Mouse (Mus musculus) T-helper 17 cell (primary cell): Measurements from ENCODE around the gene Fam117a.

Source experiments
- in situ Hi-C, 2 experiments: fragments of 300-600 bp; cut with MboI, MseI; formaldehyde crosslinking; loops; 1 replicate in 1 of 2; 2 replicates in 1 of 2; pipeline ENCODE4 v1.15.1; 2025; ENCODE audit warnings: high pct_unique_total_duplicates in 2 of 2

Gene Fam117a

DNA sequence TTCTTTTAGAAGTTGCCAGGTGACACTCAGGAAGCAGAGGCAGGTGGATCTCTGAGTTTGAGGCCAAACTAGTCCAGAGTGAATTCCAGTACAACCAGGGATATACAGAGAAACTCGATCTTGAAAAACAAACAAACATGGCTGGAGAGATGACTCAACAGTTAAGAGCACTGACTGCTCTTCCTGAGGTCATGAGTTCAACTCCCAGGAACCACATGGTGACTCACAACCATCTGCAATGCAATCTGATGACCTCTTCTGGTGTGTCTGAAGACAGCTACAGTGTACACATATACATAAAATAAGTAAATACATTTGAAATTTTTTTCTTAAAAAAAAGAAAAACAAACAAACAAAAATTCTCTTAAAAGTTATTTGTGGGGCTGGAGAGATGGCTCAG lies 6.2 kb upstream of the Fam117a start:
- in situ Hi-C loops: no loop called here

DNA sequence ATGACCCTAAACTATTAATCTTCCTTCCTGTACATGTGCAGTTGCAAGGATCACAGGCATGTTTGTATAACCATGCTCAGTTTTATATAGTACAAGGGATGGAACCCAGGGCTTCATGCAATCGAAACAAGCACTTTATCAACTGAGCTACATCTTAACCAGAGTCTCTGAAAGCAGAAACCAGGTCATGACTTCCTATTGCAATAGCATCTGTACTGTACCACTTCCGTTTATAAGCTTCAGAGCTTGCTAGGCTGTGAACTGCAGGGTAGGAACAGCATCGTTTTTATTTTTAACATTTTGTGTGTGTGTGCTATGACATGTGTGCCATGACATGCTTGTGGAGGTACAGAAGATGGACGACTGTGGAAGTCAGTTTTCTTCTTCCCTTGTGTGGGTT lies 3.6 kb upstream of the Fam117a start:
- in situ Hi-C loops: no loop called here

DNA sequence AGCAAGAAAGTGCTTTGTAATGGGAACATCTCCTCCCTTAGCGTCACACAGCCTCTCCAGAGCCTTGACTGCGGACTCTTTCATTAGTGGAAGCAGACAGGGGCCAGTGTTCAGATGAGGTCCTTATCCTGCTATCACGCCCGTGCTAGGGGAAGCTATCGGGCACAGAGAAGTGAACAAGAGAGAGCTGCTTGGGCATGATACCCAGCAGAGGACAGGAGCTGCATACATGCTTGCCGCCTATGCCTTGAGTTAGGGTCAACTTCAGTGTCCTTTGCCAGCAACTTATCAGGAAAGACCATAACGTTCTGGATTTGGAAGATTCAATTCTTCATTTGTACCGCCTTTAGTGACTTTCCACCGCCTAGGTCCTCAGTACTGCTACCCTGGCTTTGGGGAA lies 3.0 kb upstream of the Fam117a start:
- in situ Hi-C loops: no loop called here

DNA sequence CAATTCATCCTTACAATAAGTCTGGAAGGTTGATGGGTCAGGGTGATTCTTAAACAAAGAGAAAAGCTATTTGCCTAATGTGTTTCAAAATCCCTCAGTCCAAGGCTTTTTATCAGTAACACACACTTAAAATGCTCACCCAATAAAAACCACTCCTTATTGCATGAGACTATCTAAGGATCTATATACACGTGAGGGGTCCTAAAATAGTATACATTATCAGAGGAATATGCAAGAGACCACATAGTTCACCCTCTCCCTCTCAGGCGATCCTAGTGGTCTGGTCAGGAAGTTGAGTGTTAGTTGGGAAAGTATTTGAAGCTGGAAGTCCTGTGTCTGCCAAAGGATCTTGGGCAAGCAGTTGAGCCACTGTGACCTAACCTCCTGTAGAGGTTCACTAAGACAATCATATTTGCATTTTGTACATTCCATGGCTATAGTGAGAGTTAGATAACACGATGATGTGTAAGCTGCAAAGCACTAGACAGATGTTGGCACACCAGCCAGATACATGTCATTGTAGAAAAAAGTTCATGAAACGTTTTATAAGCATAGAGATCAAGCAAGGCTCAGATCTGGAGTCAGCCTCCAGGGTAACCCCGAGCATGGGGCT lies 2.3 kb upstream of the Fam117a start:
- in situ Hi-C loops: no loop called here

DNA sequence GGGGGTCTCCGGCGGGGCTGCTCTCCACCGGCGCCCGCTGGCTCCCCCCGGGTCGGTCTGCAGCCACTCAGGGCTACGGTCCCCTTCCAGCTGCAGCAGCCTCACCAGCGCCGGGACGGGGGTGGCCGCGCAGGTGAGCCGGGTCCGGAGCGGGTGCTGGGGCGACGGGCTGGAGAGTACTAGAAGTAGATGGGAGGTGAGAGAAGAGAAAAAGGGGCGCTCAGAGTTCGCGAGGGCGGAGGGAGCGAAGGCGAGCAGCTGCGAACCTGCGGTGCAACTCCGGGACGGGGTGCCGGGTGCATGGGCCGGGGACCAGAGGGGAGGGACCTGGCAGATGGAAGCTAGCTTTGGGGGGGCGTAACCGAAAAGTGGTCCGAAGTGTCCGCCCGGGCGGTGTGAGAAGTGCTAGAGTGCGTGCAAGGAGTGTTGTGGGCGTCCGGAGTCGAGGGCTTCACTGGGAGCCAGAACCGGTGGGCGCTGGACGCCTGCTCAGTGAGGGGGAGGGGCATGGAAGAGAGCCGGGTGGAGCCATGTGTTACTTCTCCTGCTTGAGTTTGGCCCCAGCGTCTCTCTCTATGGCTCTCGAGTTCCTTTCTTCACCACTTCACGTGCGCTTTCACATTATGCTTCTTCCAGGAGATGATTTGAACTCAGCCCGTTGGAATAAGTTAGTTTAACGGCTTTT lies 453 bp downstream of the Fam117a start:
- in situ Hi-C loops: no loop called here

DNA sequence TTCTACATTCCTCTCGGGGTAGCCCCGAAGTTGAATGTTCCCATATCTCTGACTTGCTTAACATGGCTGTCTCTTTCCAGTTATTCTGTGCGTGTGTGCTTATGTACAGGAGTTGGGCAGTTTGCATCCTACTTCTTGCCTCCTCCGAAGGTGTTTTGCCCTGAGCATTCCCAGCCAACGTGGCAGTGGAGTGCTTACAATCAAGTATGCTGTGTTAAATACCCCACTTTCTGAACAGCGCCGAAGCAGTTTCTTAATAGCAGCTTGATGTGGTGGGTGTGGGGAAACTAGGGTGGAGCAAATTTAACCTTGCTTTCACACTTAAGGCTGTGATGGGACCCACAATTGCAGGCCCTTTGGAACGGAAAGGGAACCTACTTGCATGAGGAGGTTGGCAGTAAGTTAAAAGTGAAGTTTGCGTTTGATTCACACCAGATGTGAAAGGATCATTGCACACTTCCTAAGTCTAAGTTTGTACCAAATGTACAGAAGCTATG lies 1.1 kb downstream of the Fam117a start:
- in situ Hi-C loops: no loop called here

DNA sequence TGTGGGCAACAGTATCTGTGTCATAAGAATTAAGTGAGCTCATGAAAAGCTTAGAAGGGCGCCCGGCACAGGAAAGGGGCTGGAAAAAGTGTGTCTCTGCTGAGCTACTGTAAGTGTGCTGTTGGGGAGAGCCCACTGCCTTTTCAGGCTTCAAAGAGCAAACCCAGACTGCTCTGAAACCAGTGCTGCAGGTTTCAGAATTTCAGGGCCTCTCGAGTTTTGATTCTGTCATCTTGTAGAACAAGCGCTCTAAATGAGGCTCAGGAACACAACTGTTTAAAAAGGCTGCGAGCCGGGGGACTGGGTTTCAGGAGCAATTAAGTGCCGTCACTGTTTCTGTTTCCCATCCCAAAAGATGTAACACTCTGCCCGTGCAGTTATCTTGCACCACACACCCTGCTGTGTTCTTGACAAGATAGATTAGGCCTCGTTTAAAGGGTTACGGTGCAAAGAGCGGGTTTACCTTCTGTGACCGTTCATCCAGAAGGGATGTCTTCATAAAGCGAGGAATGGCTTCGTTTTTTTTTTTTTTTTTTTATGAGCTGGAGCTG lies 2.7 kb downstream of the Fam117a start:
- in situ Hi-C loops: no loop called here

DNA sequence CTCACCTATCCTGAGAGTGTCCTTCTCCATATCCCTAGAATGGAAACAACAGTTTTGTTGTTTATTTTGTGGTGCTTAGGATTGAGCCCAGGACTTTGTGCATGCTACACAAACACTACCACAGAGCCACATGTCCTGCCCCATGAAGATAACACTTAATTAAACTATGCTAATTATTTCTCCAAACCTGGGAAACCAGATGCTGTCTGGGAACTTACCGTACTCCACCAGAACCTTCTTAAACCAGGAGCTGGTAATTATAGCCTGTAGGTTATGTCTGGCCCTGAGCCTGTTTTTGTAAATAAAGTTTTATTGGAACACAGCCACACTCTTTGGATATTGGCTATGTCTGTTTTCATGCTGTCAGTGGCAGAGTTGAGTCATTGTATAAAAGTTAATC lies 3.4 kb downstream of the Fam117a start:
- in situ Hi-C loops: no loop called here

DNA sequence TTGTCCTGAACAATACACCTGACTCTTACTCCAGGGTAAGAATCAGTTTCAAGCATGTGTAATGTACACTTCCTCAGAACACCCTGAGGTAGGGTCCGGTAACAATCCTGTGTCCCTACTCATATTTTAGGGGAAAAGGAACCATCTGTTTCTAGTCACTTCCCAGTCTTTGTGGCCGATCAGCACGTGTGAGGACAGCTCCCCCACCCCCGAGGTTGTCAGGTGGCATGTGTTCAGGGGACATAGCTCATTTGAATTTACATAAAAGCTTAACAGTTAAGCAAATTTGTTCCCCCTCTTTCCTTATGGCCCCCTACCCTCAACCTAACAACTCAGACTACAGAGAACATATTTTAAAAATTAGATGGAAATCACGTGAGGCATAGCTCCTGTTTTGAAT lies 3.8 kb downstream of the Fam117a start:
- in situ Hi-C loops: no loop called here

DNA sequence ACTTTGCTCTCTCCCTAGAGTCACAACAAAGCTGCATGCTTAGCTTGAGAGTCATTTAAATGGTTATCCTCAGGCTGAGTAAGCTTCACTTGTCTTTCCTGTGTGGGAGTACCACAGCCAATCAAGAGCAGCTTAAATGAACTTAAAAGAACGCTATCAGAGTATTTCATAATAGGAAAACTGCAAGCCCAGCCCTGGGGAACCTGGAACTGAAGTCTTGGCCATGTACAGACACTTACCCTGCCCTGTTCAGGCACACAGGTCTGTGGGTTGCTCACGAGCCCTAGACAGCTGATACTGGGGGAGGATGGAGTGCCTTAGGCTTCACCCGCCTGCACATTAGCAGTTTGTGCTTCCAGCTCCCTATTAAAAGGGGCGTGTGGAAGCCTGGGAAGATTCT lies 6.4 kb downstream of the Fam117a start:
- in situ Hi-C loops: no loop called here

DNA sequence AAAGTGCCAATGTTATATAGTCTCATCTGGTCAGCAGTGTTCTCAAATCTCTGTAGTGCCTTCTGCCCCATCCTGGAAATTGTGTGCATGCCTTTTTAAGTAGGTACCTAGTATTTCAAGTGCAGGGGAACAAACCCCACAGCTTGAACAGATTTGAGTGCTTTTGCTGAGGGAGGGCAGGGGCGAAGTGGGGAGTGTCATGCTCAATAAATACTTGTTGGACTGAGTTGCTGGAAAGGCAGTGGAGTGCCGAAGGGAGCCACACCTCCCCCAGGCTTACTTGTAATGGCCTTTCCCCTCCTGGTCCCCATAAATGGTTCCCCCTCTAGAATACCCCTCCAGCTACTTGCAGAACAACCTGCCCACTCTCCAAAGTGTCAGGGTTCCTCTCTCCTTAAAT lies 7.4 kb downstream of the Fam117a start:
- in situ Hi-C loops: no loop called here

DNA sequence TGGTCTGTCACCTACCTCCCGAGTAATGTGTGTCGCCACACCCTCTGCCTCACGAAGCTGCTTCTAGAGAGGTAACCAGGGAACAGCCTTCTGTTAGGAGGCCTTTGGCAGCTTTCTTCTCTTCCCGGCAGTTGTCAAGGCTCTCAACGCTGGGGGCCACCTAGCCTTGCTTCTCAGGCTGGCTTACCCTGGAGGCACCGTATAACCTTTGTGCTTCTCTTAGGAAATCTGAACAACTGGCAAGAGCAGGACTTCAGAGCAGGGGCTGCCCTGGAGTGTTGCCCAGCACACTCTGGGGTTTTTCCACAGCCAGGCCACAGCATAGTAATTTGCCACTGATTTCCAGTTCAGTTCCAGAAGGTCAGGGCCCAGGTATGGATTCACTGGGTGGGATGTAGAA lies 13.5 kb downstream of the Fam117a start:
- in situ Hi-C loops: no loop called here

DNA sequence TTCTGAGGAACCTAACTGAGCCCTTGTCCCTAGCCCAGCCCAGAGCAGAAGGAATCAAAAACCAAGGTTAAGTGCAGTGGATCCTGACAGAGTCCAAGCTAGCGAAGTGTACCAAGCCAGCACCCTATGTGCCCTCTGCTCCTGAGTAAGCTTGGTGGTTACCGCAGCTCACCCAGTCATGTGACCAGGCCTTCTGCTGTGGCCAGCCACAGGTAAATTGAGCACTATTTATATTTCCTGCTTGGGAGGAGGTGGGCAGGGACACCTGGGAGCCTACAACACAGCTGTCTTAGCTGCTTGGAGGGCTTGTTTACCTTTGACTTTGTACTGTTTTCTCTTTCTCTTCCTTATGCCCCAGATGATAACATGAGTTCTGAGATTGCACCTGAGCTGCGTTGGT lies 14.1 kb downstream of the Fam117a start:
- in situ Hi-C loops: no loop called here

DNA sequence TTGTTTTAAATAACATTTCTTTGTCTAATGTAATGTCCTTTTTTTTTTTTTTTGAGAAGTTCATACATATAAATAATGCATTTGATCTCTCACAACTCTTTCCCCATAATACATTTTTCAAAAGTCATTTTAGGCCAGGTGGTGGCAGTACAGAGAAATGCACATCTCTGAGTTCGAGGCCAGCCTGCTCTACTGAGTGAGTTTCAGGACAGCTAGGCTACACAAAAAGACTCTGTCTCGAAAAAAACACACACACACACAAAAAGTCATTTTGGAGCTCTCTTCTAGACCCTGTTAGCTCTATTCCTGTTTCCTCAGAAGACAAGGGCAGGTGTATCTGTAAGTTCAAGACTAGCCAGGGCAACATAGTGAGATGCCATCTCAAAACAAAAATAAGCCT lies 15.9 kb downstream of the Fam117a start:
- in situ Hi-C loops: no loop called here

DNA sequence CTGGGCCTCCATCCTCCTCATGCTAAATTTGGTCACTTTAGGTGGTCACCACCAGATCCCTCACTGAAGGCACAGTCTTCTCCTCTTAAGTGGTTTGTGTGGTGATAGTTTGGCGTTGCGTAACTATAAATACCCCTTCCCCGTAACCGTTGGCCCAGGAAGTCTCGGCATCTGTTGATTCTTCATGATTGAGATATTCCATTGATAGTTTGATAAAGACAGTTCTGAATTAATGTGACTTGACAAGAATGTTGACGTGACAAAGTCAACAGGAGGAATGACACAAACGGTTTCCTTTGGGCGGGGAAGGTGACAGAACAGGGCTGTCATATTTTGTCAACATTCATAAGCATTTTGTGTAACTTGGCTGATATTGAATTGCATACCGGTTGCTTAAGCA lies 16.4 kb downstream of the Fam117a start:
- in situ Hi-C loops: no loop called here

DNA sequence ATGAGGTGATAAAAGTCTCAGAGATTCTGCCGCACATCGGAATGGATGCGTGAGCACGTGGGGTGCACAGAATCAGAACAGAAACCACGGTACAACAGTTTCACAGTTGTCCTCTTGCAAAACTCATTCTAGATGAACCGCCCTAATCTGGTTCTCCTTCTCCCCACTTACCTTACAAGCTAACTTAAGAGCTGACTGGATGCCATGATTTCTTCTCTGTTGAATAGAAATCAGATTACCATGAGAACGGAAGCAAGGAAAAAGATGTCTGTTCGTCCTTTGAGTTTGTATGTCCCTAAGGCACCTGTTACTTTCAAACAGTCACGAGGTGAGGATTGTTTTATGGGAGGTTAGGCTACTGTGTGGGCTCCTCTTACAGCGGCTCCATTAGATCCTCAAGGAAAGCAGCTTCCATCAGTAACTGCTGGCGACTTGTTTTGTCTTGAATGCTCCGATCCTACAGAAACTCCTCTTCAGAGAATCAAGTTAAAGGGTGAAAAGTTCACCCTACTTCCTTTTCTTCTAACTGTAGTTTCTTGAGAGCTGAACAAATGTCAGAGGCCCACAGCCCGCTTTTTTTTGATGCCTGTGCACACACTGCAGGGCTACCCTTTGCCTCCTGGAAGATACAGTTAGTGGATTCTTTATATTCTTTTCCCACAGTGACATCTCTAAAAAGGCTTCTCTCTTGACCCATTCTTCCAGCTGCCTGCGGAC lies 17.6 kb downstream of the Fam117a start:
- in situ Hi-C loops: no loop called here

DNA sequence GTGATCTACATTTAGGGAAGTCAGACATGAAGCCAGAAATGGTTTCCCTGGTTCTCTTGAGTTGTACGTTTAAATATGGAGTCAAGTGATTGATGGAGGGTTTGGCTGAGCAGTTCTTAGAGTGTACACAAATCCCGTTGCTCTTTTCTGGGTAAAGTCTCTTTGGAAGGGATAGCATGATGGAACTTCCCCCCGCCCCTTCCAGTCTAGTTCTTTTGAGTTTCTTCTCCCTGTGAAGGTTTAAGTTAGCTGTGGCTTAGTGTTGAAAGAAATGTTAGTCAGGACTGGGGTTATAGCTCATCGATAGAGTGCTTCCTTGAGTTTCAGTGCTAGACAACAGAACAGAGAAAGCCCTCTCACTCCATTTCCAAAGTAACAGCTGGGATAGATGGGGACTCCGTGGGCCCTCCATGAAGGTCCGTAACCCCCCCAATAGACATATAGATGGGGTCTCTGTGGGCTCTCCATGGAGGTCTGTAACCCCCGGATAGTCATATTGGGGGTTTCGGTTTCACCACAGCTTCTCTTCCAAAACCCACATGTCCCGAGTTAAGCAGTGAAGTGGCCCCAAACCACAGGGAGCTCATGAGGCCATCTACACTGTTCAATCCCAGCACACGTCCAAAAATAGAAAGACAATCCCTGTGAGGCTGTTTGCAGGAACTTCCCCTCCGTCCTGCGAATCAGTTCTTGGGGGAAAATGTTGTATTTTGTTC lies 18.3 kb downstream of the Fam117a start:
- in situ Hi-C loops: no loop called here

DNA sequence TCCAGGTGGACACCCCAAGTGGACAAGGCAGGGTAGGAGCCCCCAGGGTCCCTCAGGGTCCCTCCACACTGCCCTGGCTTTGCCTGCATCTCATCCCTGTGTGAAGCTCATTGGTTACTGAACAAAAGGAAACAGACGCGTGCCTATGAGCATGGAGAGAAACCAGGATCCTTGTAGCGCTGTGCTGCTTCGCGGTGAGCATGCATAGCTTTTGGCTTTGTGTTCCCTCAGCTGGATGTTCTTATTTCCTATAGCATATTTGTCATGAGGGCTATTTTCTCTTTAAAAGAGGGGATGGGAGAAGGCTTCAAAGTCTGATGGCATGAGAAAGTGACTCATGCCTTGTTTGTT lies 18.8 kb downstream of the Fam117a start:
- in situ Hi-C loops: no loop called here

DNA sequence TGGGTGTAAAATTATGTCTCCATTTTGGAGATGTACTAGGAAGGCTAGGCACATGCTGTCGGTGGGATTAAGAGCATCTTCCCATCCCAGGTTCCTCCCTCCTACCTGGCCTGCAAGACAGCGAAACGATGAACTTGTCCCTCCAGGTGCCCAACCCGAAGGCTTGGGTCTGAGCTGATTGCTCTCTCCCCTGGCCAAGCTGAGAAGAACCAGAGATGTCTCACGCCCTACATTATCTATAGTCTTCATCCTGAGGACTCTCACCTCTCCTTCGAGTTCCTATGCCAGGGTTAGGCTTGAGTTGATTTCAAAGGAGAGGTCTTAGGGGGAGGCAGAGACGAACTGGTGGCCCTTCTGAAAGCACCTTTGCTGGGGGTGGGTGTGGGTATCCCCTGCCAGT lies 19.2 kb downstream of the Fam117a start:
- in situ Hi-C loops: no loop called here

DNA sequence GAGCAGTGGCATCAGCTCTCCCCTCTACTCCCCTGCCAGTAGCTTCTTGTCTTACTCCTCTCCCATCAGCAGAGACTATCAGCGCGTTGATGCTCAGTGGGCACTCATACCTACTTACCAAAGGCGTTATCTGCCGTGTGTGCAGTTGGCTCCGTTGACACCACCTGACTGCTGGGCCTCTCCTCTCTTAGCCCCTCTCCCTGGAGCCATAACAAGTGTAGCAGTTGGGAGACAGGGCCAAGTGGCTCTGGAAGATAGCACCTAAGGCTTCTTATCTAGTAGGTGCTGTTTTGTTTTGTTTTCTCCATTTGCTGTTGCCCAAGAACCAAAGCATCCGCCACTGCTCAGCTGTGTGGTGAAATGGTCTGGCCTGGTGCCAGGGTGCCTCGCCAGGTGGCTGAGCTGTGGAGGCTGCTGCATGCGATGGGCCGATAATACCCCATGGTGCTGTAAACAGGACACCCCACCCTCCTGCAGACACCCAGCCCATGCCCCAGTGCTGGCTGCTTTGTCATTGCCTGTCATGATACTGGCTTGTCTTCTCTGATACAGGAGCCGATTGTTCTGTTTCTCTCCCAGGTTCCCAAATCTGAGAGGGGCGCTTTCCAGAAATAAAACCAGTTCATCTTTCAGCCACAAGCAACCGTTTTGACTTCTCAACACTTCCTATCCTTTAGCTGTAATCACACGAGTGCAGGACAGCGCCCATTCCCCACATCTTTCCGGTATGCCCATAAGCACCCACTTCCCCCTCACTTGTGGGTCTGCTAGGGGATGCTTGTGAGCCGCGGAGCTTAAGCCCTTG lies 19.9 kb downstream of the Fam117a start:
- in situ Hi-C loops: no loop called here

DNA sequence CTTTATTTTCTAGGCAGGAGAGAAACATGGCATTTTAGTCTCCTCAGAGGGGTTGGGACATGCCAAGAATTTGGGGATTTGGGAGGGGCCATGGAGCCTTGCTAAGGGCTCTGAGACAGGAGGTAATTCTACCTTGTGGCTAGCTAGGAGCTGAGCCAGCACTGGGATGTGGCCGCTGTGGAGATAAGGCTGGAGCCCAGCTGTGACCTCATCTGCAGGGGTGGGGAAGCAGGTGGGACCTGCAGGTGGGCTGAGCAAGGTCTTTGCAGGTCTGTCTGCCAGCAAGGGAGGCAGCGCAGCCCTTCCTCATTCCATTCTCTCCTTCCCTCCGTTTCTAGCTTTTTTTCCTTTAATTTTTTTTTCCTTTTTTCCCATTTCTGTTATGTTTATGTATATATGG lies 21.4 kb downstream of the Fam117a start:
- in situ Hi-C loops: no loop called here
